Mouse (Mus musculus): ENCODE measurements around the gene Celf2. TPM values are rescaled to one million over a fixed set of nuclear protein-coding genes. Genes with fewer than 3 reads are reported as not detected.

Gene Celf2
- total RNA-seq, 4 experiments from 2014 or later = 60.0 to 64.8 (median 63.1) TPM

GRCm38 (mm10) chr2:7392500-7392899, 116.9 kb downstream of the Celf2 start:
- no peak for DNase-seq (ENCODE audit: low spot score)

- DNase-seq (ENCODE audit: low spot score) = no peak
Observed at GRCm38 (mm10) chr2:7389264-7389663, 120.1 kb downstream of the Celf2 start.

DNA sequence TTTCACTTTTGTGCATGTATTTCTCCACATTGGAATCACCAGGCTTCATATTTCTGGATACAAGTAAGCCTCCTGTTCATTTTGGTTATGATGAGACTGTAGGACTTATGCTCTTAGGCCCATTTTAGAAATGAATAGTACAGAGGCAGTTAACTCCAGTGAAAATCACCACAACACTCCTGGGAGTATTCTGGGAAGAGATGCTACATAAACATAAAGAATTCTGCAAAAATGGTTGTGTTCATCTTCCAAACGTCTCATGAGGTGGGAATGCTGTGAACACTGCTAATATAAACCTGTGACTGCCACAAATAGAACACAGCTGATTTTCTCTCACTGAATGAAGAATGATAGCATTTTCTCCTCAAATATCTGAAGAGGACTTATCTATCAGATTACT, 130.6 kb downstream of the Celf2 start:
- no peak for DNase-seq (ENCODE audit: low spot score)

DNA sequence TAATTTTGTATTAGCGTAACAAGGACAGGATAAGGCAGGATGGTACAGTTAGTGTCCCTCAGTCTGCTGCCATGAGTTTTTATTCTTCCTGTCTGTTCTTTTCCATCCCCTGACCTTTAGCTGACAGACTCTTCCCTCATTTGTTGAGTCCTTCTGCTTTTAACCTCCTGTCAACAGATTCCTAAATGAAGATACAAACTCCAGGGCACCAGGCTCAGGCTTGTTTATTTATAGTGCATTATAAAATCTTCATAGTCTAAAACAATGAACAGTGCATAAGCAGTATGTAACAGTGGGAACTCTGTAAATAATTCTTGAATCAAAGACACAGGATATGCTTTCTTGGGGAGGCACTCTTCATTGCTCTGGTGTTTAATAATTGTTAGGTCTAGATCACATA, 131.5 kb downstream of the Celf2 start:
- peak; percentile 5 for DNase-seq (ENCODE audit: low spot score)

- no peak for DNase-seq (ENCODE audit: low spot score)
Observed at GRCm38 (mm10) chr2:7367738-7368137, 141.6 kb downstream of the Celf2 start.

- no peak for DNase-seq (ENCODE audit: low spot score)
Observed at GRCm38 (mm10) chr2:7359557-7359956, 149.8 kb downstream of the Celf2 start.

GRCm38 (mm10) chr2:7358816-7359215, 150.5 kb downstream of the Celf2 start:
- DNase-seq (ENCODE audit: low spot score) = no peak

DNA sequence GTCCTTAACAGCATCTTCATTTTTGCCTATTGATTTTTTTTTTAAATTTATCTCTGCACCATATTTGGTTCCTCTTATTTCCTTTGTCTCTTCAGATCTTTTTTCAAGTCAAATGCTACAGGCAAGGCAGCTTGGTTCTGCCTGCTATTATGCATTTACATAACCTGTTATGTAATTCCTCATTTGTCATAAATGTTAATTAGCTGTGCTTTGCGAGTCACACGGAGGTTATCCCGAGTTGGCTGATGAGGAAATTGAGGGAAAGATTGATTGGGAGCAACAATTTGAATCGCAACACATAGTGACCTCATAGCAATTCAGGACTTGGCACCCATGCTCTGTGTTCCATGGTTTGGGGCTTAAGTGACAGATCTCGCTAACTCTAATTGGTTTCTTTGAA, 158.1 kb downstream of the Celf2 start:
- DNase-seq (ENCODE audit: low spot score) = no peak

GRCm38 (mm10) chr2:7346703-7347461, 162.5 kb downstream of the Celf2 start:
- DNase-seq (ENCODE audit: low spot score) = no peak

GRCm38 (mm10) chr2:7344951-7345350, 164.4 kb downstream of the Celf2 start:
- DNase-seq (ENCODE audit: low spot score) = no peak

GRCm38 (mm10) chr2:7342911-7343478, 166.4 kb downstream of the Celf2 start:
- DNase-seq (ENCODE audit: low spot score) = no peak

DNA sequence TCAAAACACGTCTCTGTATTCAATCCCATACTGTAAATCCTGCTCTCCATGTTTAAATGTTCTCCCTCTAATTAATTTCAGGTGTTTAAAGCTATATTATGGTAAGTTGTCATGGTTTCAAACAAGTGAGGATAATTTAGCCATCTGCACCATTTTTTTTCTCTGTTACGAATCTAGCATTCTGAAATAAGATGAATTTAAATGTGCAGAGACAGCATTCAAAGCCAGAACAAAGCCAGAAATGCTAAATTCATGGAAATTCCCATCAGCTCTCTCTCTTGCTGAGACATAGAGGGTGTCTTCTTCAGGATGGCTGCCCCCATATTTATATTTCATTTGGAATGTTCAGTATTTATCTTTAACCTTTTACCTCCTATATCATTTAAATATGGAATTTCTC, 174.5 kb downstream of the Celf2 start:
- no peak for DNase-seq (ENCODE audit: low spot score)

DNA sequence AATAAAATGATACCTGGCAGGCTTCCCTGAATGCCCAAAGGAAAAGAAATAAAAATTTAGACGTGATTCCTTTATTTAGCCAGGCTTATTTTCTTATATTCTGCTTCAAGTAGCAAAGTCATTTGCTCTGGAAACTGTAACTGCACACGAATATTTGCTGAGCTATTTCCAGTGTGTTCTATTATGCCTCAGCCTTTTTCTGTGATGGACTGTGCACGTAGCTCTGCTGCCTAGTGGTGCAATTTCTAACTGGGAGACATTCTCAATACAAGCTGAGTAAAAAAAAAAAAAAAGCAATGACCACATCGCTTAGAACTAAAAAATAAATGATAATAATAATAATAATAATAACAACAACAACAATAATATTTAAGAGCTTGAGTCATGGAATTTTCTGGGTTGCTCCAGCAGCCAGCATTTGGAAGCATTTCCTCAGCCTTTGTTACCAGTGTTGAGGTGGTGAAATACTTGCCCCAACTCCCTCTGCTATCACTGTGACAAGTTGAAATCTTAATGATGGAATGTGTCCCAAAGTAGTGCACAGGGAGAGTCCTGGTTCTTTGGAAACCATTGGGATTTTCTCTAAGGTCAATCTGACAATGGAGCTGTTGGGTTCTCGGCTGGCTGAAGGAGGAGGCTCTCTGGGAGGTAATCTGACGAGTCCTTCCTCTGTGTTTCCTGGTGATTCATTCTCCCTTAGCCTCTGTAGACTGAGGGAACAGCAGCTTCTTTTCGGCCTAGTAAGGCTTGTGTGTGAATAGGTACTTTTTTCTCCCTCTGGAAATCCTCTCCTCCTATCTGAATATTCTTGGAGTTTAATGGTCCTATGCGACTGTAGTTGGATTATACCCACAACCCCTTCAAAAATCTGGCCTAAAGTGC, 181.1 kb downstream of the Celf2 start:
- DNase-seq (ENCODE audit: low spot score) = peak; percentile 17

GRCm38 (mm10) chr2:7319760-7320159, 189.6 kb downstream of the Celf2 start:
- no peak for DNase-seq (ENCODE audit: low spot score)

GRCm38 (mm10) chr2:7311776-7312175, 197.6 kb downstream of the Celf2 start:
- no peak for DNase-seq (ENCODE audit: low spot score)

DNA sequence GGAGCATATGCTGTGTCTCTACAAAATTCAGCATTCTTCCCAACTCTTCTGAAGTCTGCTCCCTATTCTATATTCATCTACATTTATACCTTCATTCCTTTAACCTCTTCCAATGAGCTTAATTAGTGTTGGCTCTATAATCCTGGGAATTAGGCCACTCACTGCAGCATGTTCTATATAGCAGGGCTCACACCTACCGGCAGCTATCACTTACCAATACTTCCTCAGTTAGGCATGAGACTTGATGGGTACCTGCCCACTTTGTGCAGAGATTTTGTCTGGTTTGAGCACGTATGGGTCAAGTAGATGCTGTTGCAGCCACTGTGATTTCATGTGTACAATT, 198.6 kb downstream of the Celf2 start:
- DNase-seq (ENCODE audit: low spot score) = no peak

GRCm38 (mm10) chr2:7310129-7310839, 199.1 kb downstream of the Celf2 start:
- no peak for DNase-seq (ENCODE audit: low spot score)

- DNase-seq (ENCODE audit: low spot score) = no peak
Observed at GRCm38 (mm10) chr2:7309324-7309723, 200.0 kb downstream of the Celf2 start.

- DNase-seq (ENCODE audit: low spot score) = no peak
Observed at GRCm38 (mm10) chr2:7308731-7309130, 200.6 kb downstream of the Celf2 start.

GRCm38 (mm10) chr2:7287434-7287833, 221.9 kb downstream of the Celf2 start:
- DNase-seq (ENCODE audit: low spot score) = no peak

DNA sequence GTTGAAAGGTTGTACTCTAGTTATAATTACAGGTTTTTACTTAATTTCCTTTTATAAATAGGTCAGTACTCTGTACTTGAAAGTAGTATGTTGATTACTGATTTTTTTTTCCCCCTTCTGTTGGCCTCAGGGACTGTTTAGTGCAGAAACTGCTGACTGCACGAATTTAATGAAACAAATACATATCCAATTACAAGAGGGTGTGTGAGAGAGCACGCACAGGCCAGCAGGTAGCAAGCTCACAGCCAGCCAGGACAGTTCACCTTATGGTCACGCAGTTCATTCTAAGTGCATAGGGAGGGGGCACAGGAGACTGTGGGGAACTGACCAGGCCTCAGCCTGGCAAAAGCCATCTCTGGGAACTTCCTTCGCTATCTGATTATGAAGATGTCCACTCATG, 236.1 kb downstream of the Celf2 start:
- DNase-seq (ENCODE audit: low spot score) = no peak

DNA sequence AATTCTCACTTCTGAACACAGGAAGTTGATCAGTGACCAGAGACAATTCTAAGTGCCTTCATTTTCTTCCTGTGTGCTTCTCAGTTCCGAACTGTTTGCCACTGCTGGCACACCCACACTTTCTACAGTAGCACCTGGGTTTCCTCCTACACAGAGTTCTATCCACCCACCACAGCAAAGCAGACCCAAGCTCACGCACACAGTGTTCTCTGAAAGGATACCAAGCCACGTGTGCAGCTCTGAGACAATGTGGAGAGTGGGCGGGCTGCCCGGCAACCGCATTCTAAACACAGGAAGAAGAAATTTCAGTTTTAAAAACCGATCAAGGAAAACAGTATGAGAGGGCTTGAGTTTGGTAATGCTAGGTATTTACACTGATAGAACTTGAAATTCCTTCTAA, 239.3 kb downstream of the Celf2 start:
- no peak for DNase-seq (ENCODE audit: low spot score)
